Mouse (Mus musculus): ENCODE data around the gene Ube2c. TPM values are rescaled to one million over a fixed set of nuclear protein-coding genes. Genes with fewer than 3 reads are reported as not detected.

Gene Ube2c
- total and polyA plus RNA-seq, 3 experiments = 177 to 365 (median 257) TPM

GRCm38 (mm10) chr2:164752454-164752853 lies 17.2 kb upstream of the Ube2c start:
- Histone ChIP-seq H3K9ac (ENCODE audit: control insufficient read depth, low read depth, low read length, poor library complexity, severe bottlenecking) (no peak overlapping the region), H3K9me3 (replicated peaks; ENCODE audit: insufficient read depth, low read length) (no peaks in the 10 kb centered on the region), H3K4me1 (ENCODE audit: control insufficient read depth in 1 of 2, insufficient read depth in 2 of 2, low read length in 2 of 2) (no peaks in the 10 kb centered on the region), H3K27me3 (ENCODE audit: control insufficient read depth in 1 of 2, insufficient read depth in 2 of 2, low read length in 2 of 2) (no peaks in the 10 kb centered on the region), H3K79me2 (ENCODE audit: control insufficient read depth, insufficient read depth, low read length, poor library complexity) (peaks cover 5% of the 10 kb centered on the region; the same call in 1 of the 2 replicates), H3K27ac (ENCODE audit: control insufficient read depth, low read depth, low read length) (no peak overlapping the region), H3K36me3 (ENCODE audit: control insufficient read depth in 1 of 2, insufficient read depth in 2 of 2, low read length in 2 of 2) (peaks cover 0 to 31% of the 10 kb centered on the region in 2 experiments; a peak in 2 of 4 replicates), H3K4me3 (ENCODE audit: control insufficient read depth in 1 of 2, insufficient read depth in 1 of 2, low read depth in 2 of 2, low read length in 2 of 2) (no peak overlapping the region)
- TF ChIP-seq ETS1 (IDR thresholded peaks at IDR 0.05; ENCODE audit: low read depth, low read length) = no peak
- TF ChIP-seq POLR2A (IDR thresholded peaks at IDR 0.05; ENCODE audit: control insufficient read depth in 1 of 2, insufficient read depth in 1 of 2, low read depth in 1 of 2, low read length in 2 of 2, poor library complexity in 1 of 2) = no peak
- no peak for DNase-seq (ENCODE audit: low read depth, low spot score)

- Histone ChIP-seq H3K9me3 (replicated peaks; ENCODE audit: insufficient read depth, low read length) (no peaks in the 10 kb centered on the region), H3K4me3 (ENCODE audit: control insufficient read depth in 1 of 2, insufficient read depth in 1 of 2, low read depth in 2 of 2, low read length in 2 of 2) (no peak overlapping the region), H3K27ac (ENCODE audit: control insufficient read depth, low read depth, low read length) (no peak overlapping the region), H3K9ac (ENCODE audit: control insufficient read depth, low read depth, low read length, poor library complexity, severe bottlenecking) (no peak overlapping the region), H3K79me2 (ENCODE audit: control insufficient read depth, insufficient read depth, low read length, poor library complexity) (peaks cover 2% of the 10 kb centered on the region; the same call in 1 of the 2 replicates), H3K36me3 (ENCODE audit: control insufficient read depth in 1 of 2, insufficient read depth in 2 of 2, low read length in 2 of 2) (peaks cover 0 to 30% of the 10 kb centered on the region in 2 experiments; a peak in 2 of 4 replicates), H3K27me3 (ENCODE audit: control insufficient read depth in 1 of 2, insufficient read depth in 2 of 2, low read length in 2 of 2) (no peaks in the 10 kb centered on the region), H3K4me1 (ENCODE audit: control insufficient read depth in 1 of 2, insufficient read depth in 2 of 2, low read length in 2 of 2) (no peaks in the 10 kb centered on the region)
- DNase-seq (ENCODE audit: low read depth, low spot score) = no peak
- TF ChIP-seq GABPA (IDR thresholded peaks at IDR 0.05; ENCODE audit: low read depth, low read length) (no peak), KAT2A (conservative IDR thresholded peaks at IDR 0.05; ENCODE audit: low read depth, low read length) (no peak), ZNF384 (IDR thresholded peaks at IDR 0.05; ENCODE audit: low read depth, low read length) (no peak), MEF2A (IDR thresholded peaks at IDR 0.05; ENCODE audit: extremely low read depth, insufficient replicate concordance, low read depth, low read length, poor library complexity, severe bottlenecking) (no peak), MAZ (IDR thresholded peaks at IDR 0.05; ENCODE audit: low read depth, low read length) (no peak), ZMIZ1 (IDR thresholded peaks at IDR 0.05; ENCODE audit: low read depth, low read length) (no peak), USF1 (IDR thresholded peaks at IDR 0.05; ENCODE audit: low read depth, low read length) (no peak), USF2 (IDR thresholded peaks at IDR 0.05; ENCODE audit: borderline replicate concordance in 1 of 2, insufficient read depth in 1 of 2, low read depth in 1 of 2, low read length in 2 of 2) (no peak), TCF12 (IDR thresholded peaks at IDR 0.05; ENCODE audit: low read depth, low read length) (no peak), BHLHE40 (IDR thresholded peaks at IDR 0.05; ENCODE audit: borderline replicate concordance, low read depth, low read length) (no peak), EP300 (IDR thresholded peaks at IDR 0.05; ENCODE audit: low read depth in 1 of 2, low read length in 2 of 2) (no peak), RCOR1 (IDR thresholded peaks at IDR 0.05; ENCODE audit: low read depth, low read length) (no peak), NELFE (IDR thresholded peaks at IDR 0.05; ENCODE audit: low read depth, low read length) (no peak), MYC (IDR thresholded peaks at IDR 0.05; ENCODE audit: low read depth, low read length) (no peak), MAFK (IDR thresholded peaks at IDR 0.05; ENCODE audit: borderline replicate concordance, low read depth, low read length) (no peak), HCFC1 (IDR thresholded peaks at IDR 0.05; ENCODE audit: low read depth, low read length) (no peak), ELF1 (IDR thresholded peaks at IDR 0.05; ENCODE audit: low read depth, low read length) (no peak)
Measured at GRCm38 (mm10) chr2:164754105-164754504, 15.6 kb upstream of the Ube2c start.

All from MEL (cell line).